Mouse (Mus musculus) embryonic fibroblast, embryonic 13.5 days (primary cell): ENCODE results near the gene Gm20388.

ENCODE experiments used
- CTCF ChIP-seq: IDR thresholded peaks from 2 replicates; pipeline ENCODE4 v1.5.1; 2011; ENCODE audit warnings: mild to moderate bottlenecking, control low read depth, low read length, moderate library complexity, borderline replicate concordance; ENCODE audit not compliant: insufficient read depth
- POLR2A ChIP-seq: IDR thresholded peaks from 2 replicates; pipeline ENCODE4 v1.6.1; 2011; ENCODE audit warnings: low read depth, mild to moderate bottlenecking, control low read depth, low read length, moderate library complexity

GRCm38 (mm10) chr8:122523652-122524360 lies 2613.2 kb downstream of the Gm20388 start:
- TF ChIP-seq POLR2A, result 0 out of 2 replicates have a peak, but pooled peaks have one; percentile 22
- TF ChIP-seq CTCF, result no peak
